Comparison of ENCODE assay signal across 10 mouse cellular contexts in genomic region chr17:5842988-5843640, GRCm38 (mm10). TPM values are rescaled to one million over a fixed set of nuclear protein-coding genes. Genes with fewer than 3 reads are reported as not detected.
A peak's percentile ranks its signal among the peaks of the same experiment; 100 is the strongest.
DNase-seq lines count a peak whose midpoint lies in the region; ATAC-seq and TF ChIP-seq lines count a peak whose summit lies in the region.
"Had no signal": no experiment of that assay in that cellular context is flagged by ENCODE, and none has a peak within 500 bp of the region (broad histone marks: within the 10 kb centered on the region; RNA-seq: fewer than 3 reads in every experiment).

No protein-coding gene starts in this region.

- no peak for TF ChIP-seq CTCF in lung, adult 2 months (IDR thresholded peaks at IDR 0.05; ENCODE audit: insufficient read depth, low read length)
- TF ChIP-seq CTCF in embryonic fibroblast, embryonic 13.5 days (IDR thresholded peaks at IDR 0.05; ENCODE audit: borderline replicate concordance, insufficient read depth, low read length) = no peak

- H3K36me3 ChIP-seq in lung, embryonic 16.5 days (ENCODE audit: control insufficient read depth, insufficient read depth, low read length) = no peaks in the 10 kb centered on the region
- H3K36me3 ChIP-seq in neural tube, embryonic 15.5 days = no peaks in the 10 kb centered on the region
- H3K36me3 ChIP-seq: forebrain, embryonic 15.5 days had no signal

- H3K4me3 ChIP-seq in lung, embryonic 16.5 days (ENCODE audit: low read length) = no peak overlapping the region
- no peak overlapping the region for H3K4me3 ChIP-seq in lung, adult 2 months (replicated peaks; ENCODE audit: extremely low read depth, low read depth, low read length)
- peak overlapping the region; percentile 40 for H3K4me3 ChIP-seq in embryonic fibroblast, embryonic 13.5 days (ENCODE audit: insufficient read depth, low read length)
- H3K4me3 ChIP-seq in neural tube, embryonic 15.5 days (replicated peaks) = no peak overlapping the region

- peaks cover 14% of the 10 kb centered on the region for H3K4me1 ChIP-seq in lung, embryonic 16.5 days (replicated peaks; ENCODE audit: control insufficient read depth, insufficient read depth, low read length)
- H3K4me1 ChIP-seq in lung, adult 2 months (ENCODE audit: control insufficient read depth, insufficient read depth, low read length) = no peaks in the 10 kb centered on the region; the same call in 1 of the 2 replicates
- peaks cover 18% of the 10 kb centered on the region for H3K4me1 ChIP-seq in embryonic fibroblast, embryonic 13.5 days (ENCODE audit: control insufficient read depth, insufficient read depth, low read length)
- peaks cover 16% of the 10 kb centered on the region for H3K4me1 ChIP-seq in neural tube, embryonic 15.5 days

- peak overlapping the region; percentile 35; the same call in 1 of the 2 replicates for H3K9ac ChIP-seq in lung, embryonic 16.5 days (ENCODE audit: low read length)
- H3K9ac ChIP-seq in neural tube, embryonic 15.5 days (replicated peaks) = no peak overlapping the region
- H3K9ac ChIP-seq: forebrain, embryonic 15.5 days had no signal

- WGBS in lung, embryonic 16.5 days = 62% methylated on average over 9 of the region's 9 CpGs
- WGBS in lung, adult 2 months = 76% methylated on average over 9 of the region's 9 CpGs
- 81% methylated on average over 9 of the region's 9 CpGs for WGBS in neural tube, embryonic 15.5 days

- ATAC-seq in lung, embryonic 16.5 days (ENCODE audit: low read depth) = no peak
- no peak for ATAC-seq in neural tube, embryonic 15.5 days (ENCODE audit: low FRiP score)
- no peak for ATAC-seq in megakaryocyte-erythroid progenitor cell, adult 5-6 weeks (replicated peaks; ENCODE audit: low FRiP score, low TSS enrichment, poor library complexity, severe bottlenecking)
- ATAC-seq: forebrain, embryonic 15.5 days had no signal

- H3K4me2 ChIP-seq in lung, embryonic 16.5 days (ENCODE audit: low read depth, low read length) = peak overlapping the region; percentile 13; the same call in 1 of the 2 replicates
- H3K4me2 ChIP-seq in neural tube, embryonic 15.5 days = 0 out of 2 replicates have a peak overlapping the region, but pooled peaks have one; percentile 79

- no peaks in the 10 kb centered on the region for H3K27me3 ChIP-seq in lung, embryonic 16.5 days (ENCODE audit: control insufficient read depth, insufficient read depth, low read depth, low read length)
- no peaks in the 10 kb centered on the region for H3K27me3 ChIP-seq in neural tube, embryonic 15.5 days (replicated peaks)
- H3K27me3 ChIP-seq: forebrain, embryonic 15.5 days had no signal

- no peak for TF ChIP-seq POLR2A in lung, adult 2 months (IDR thresholded peaks at IDR 0.05; ENCODE audit: borderline replicate concordance, extremely low read depth, low read depth, low read length)
- TF ChIP-seq POLR2A in embryonic fibroblast, embryonic 13.5 days (IDR thresholded peaks at IDR 0.05; ENCODE audit: low read depth, low read length) = peak; percentile 17; the same call in 1 of the 2 replicates

- no peaks in the 10 kb centered on the region for H3K9me3 ChIP-seq in lung, embryonic 16.5 days (ENCODE audit: control insufficient read depth, low read length)
- H3K9me3 ChIP-seq in neural tube, embryonic 15.5 days (replicated peaks) = no peaks in the 10 kb centered on the region
- H3K9me3 ChIP-seq: forebrain, embryonic 15.5 days had no signal

- H3K27ac ChIP-seq in lung, embryonic 16.5 days (ENCODE audit: low read length) = no peak overlapping the region
- H3K27ac ChIP-seq in embryonic fibroblast, embryonic 13.5 days (ENCODE audit: insufficient read depth, low read length) = peak overlapping the region; percentile 36
- H3K27ac ChIP-seq in neural tube, embryonic 15.5 days (replicated peaks) = no peak overlapping the region
- H3K27ac ChIP-seq: forebrain, embryonic 15.5 days had no signal

- no peak for DNase-seq in lung, adult 2 months
- peak; percentile 31 for DNase-seq in kidney, postnatal 14 days
- DNase-seq in cerebellum, postnatal 14 days = no peak
- no peak for DNase-seq in adrenal gland, postnatal 25 days
- DNase-seq: cerebellum, adult 2 months had no signal

RNA-seq across cellular contexts. Expression of gene Snx9, which starts 2.0 kb away (rescaled TPM):
- 23.8 and 25.1 TPM in 2 replicates for polyA plus RNA-seq in lung, embryonic 16.5 days (2015; fragmentation: Nextera tagmentation; extraction: Ambion mirVana)
- 26.7 and 31.4 TPM in 2 replicates for polyA plus RNA-seq in lung, adult 2 months (2012; rRNA removed)
- 89.9 and 109 TPM in 2 replicates for polyA plus RNA-seq in embryonic fibroblast, embryonic 13.5 days (2011; ENCODE audit: insufficient read length, low read depth, missing spikeins)
- polyA plus RNA-seq in neural tube, embryonic 15.5 days (2015; fragmentation: Nextera tagmentation; extraction: Ambion mirVana) = 8.1 and 12.6 TPM in 2 replicates
- total RNA-seq in adrenal gland, postnatal 25 days (2021) = 48.2 and 51.3 TPM in 2 replicates
- total RNA-seq in megakaryocyte-erythroid progenitor cell, adult 5-6 weeks (2014; fragmentation: Nextera tagmentation) = 25.8 and 28.9 TPM in 2 replicates
- total RNA-seq in megakaryocyte-erythroid progenitor cell, adult 5-6 weeks (2017) = 16.5 and 20.0 TPM in 2 replicates
